Mouse (Mus musculus) liver, adult 2 months (tissue): Measurements from ENCODE around the gene Mdga1.

ENCODE experiments used
- CTCF ChIP-seq: fragments of 200-500 bp; IDR thresholded peaks from 2 replicates; pipeline ENCODE4 v1.5.1; 2011; ENCODE audit warnings: low read depth, low read length, control low read depth
- POLR2A ChIP-seq: fragments of 200-500 bp; IDR thresholded peaks from 2 replicates; pipeline ENCODE4 v1.6.1; 2011; ENCODE audit warnings: low read length, control low read depth; ENCODE audit not compliant: insufficient read depth; ENCODE audit errors: extremely low read depth

DNA sequence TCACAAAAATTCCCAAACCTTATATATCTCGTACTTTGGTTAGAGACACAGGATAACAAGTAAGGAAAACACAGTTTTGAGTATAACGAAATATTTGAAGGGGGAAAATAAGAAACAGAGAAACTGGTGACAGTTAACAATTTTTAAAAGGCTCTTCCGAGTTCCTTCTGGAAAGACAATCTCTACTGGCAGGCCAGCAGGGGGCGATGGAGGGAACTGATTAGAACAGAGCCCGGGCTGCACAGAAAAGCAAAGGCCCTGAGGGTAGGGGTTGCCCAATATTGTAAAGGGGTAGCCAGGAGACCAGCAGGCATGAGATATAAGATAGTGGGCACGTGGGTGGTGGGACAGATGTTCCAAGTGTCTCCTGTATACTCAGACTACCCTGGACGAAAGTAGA, 173.8 kb downstream of the Mdga1 start:
- TF ChIP-seq CTCF (peak; percentile 72), POLR2A (no peak)
